Mouse (Mus musculus) common myeloid progenitor, adult 5-6 weeks (primary cell): ENCODE data around the gene Cfap77. TPM values are rescaled to one million over a fixed set of nuclear protein-coding genes. Genes with fewer than 3 reads are reported as not detected.
A peak's percentile ranks its signal among the peaks of the same experiment; 100 is the strongest.

ENCODE experiments used
- ATAC-seq: replicated peaks from 2 replicates; pipeline ENCODE4 v1.8.0; 2016; ENCODE audit warnings: low read depth, mild to moderate bottlenecking, moderate TSS enrichment, inconsistent platforms; ENCODE audit not compliant: poor library complexity, severe bottlenecking
- total RNA-seq: library from RNA; stranded (forward); fragments of 200-1000, 187-1606 nt; gene quantifications from 2 replicates; pipeline ENCODE4 v1.2.3, GENCODE M21; 2017

The Cfap77 gene
- total RNA-seq, 1 experiment from 2014 or later: not detected

GRCm38 (mm10) chr2:28909818-28910710, 144.8 kb downstream of the Cfap77 start:
- ATAC-seq: no peak

GRCm38 (mm10) chr2:28909186-28909817, 145.6 kb downstream of the Cfap77 start:
- ATAC-seq: 0 out of 2 replicates have a peak, but pooled peaks have one; percentile 20

GRCm38 (mm10) chr2:28908389-28909153, 146.3 kb downstream of the Cfap77 start:
- no peak for ATAC-seq

GRCm38 (mm10) chr2:28907691-28908388, 147.0 kb downstream of the Cfap77 start:
- ATAC-seq: no peak

GRCm38 (mm10) chr2:28905561-28905960, 149.3 kb downstream of the Cfap77 start:
- ATAC-seq: no peak

- ATAC-seq: no peak
Observed at GRCm38 (mm10) chr2:28904786-28905185, 150.1 kb downstream of the Cfap77 start.

- ATAC-seq: no peak
Observed at GRCm38 (mm10) chr2:28903871-28904270, 151.0 kb downstream of the Cfap77 start.

GRCm38 (mm10) chr2:28902291-28902690, 152.6 kb downstream of the Cfap77 start:
- no peak for ATAC-seq

- no peak for ATAC-seq
Observed at GRCm38 (mm10) chr2:28897340-28897899, 157.4 kb downstream of the Cfap77 start.

- no peak for ATAC-seq
Observed at GRCm38 (mm10) chr2:28895876-28896275, 159.0 kb downstream of the Cfap77 start.

GRCm38 (mm10) chr2:28893526-28893925, 161.3 kb downstream of the Cfap77 start:
- ATAC-seq: no peak

GRCm38 (mm10) chr2:28892796-28893195, 162.1 kb downstream of the Cfap77 start:
- ATAC-seq: no peak

GRCm38 (mm10) chr2:28884914-28885313, 170.0 kb downstream of the Cfap77 start:
- ATAC-seq: no peak

GRCm38 (mm10) chr2:28882826-28883485, 171.9 kb downstream of the Cfap77 start:
- no peak for ATAC-seq

- no peak for ATAC-seq
Observed at GRCm38 (mm10) chr2:28882047-28882446, 172.8 kb downstream of the Cfap77 start.

- no peak for ATAC-seq
Observed at GRCm38 (mm10) chr2:28881275-28881674, 173.6 kb downstream of the Cfap77 start.
